Mouse (Mus musculus) forebrain, embryonic 11.5 days (tissue): ENCODE measurements around the gene Il13. TPM values are rescaled to one million over a fixed set of nuclear protein-coding genes. Genes with fewer than 3 reads are reported as not detected.

Experiments
- ATAC-seq: fragments of 200-750 bp; cut with Nextera tagmentation; replicated peaks from 2 replicates; pipeline ENCODE4 v1.8.0; 2017; ENCODE audit warnings: moderate TSS enrichment; ENCODE audit not compliant: low FRiP score
- DNase-seq: peaks from one replicate; pipeline ENCODE4 v3.0.0-alpha.2; 2017; ENCODE audit warnings: low spot score
- H3K27ac ChIP-seq: fragments of 300-500 bp; sonication (generic); 2 replicates; pipeline ENCODE4 v1.5.1; 2014; ENCODE audit warnings: low read depth, low read length
- H3K27me3 ChIP-seq: fragments of 300-500 bp; sonication (generic); 2 replicates; pipeline ENCODE4 v1.6.1; 2014; ENCODE audit warnings: mild to moderate bottlenecking, low read length, mixed read lengths; ENCODE audit not compliant: control insufficient read depth, insufficient read depth
- H3K36me3 ChIP-seq: fragments of 300-500 bp; sonication (generic); 2 replicates; pipeline ENCODE4 v1.6.1; 2014; ENCODE audit warnings: mild to moderate bottlenecking, low read length, moderate library complexity, mixed read lengths; ENCODE audit not compliant: control insufficient read depth, insufficient read depth
- H3K4me1 ChIP-seq: fragments of 300-500 bp; sonication (generic); replicated peaks from 2 replicates; pipeline ENCODE4 v1.6.1; 2014; ENCODE audit warnings: low read length, mixed read lengths; ENCODE audit not compliant: control insufficient read depth, insufficient read depth
- H3K4me2 ChIP-seq: fragments of 300-500 bp; sonication (generic); 2 replicates; pipeline ENCODE4 v1.6.1; 2014; ENCODE audit warnings: low read depth, mild to moderate bottlenecking, low read length, moderate library complexity, mixed read lengths; ENCODE audit not compliant: severe bottlenecking
- H3K4me3 ChIP-seq: fragments of 300-500 bp; sonication (generic); 2 replicates; pipeline ENCODE4 v1.5.1; 2014; ENCODE audit warnings: low read depth, low read length
- H3K9ac ChIP-seq: fragments of 300-500 bp; sonication (generic); 2 replicates; pipeline ENCODE4 v1.6.1; 2014; ENCODE audit warnings: low read length
- H3K9me3 ChIP-seq: fragments of 300-500 bp; sonication (generic); 2 replicates; pipeline ENCODE4 v1.6.1; 2016; ENCODE audit warnings: low read length, mixed read lengths; ENCODE audit not compliant: control insufficient read depth
- WGBS: fragments of 180-500 bp; shearing (Covaris S2); extraction: QIAGEN DNeasy Blood & Tissue Kit; methylation state at CpG from one replicate; pipeline ENCODE4 v1.1.7; 2014; 5-methylcytosine and 5-hydroxymethylcytosine counted together
- polyA plus RNA-seq: library from polyadenylated mRNA; unstranded; fragments of >200 nt; fragmentation: Nextera tagmentation; extraction: Ambion mirVana; gene quantifications from 2 replicates; pipeline ENCODE4 v1.2.1, GENCODE M21; 2014

Gene Il13
- polyA plus RNA-seq, 1 experiment from 2014 or later: not detected

DNA sequence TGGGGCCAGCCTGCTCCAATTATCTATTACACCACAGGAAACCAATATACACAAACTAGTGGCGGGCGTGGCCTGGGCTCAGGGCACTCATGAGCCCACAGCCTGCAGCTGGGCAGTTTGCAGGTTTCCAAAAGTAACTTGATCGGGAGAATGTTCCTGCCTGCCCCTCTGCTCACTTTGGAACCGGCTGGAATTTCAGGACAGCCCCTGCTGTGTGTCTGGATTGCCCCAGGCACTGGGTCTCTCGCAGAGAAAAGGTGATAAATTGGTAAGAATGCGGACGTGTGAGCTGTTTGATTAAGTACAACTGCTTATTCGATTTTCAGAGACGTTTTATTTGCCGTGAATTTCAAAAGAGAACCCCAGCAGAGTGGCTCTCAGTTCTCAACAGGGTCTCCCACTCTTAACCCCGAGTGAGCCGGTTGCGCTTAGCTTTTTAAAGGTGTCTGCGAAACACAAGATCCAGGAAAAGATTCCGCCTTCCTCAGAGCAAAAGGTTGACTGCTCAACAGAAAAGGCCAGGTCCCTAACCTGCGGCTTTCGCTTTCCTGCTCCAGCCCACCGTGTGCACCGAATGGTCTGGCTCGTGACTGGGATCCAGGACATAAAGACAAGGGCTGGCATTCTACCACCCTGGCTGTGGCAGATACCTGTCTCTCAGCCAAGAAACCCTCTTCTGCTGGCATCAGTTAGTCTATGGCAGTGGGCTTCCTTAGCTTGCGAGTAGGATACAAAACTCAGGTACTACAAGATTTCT is 2.7 kb upstream of the Il13 start:
- no peak overlapping the region for H3K4me3 ChIP-seq
- peaks cover 11% of the 10 kb centered on the region; the same call in 1 of the 2 replicates for H3K27me3 ChIP-seq
- peaks cover 10% of the 10 kb centered on the region for H3K4me1 ChIP-seq
- no peak overlapping the region for H3K27ac ChIP-seq
- ATAC-seq: no peak
- 0 out of 2 replicates have a peak overlapping the region, but pooled peaks have one; percentile 5 for H3K4me2 ChIP-seq
- peak; percentile 60 for DNase-seq
- WGBS: 21% methylated on average over 21 of the region's 21 CpGs
- no peaks in the 10 kb centered on the region for H3K36me3 ChIP-seq
- H3K9ac ChIP-seq: no peak overlapping the region; the same call in 1 of the 2 replicates
- H3K9me3 ChIP-seq: no peaks in the 10 kb centered on the region

DNA sequence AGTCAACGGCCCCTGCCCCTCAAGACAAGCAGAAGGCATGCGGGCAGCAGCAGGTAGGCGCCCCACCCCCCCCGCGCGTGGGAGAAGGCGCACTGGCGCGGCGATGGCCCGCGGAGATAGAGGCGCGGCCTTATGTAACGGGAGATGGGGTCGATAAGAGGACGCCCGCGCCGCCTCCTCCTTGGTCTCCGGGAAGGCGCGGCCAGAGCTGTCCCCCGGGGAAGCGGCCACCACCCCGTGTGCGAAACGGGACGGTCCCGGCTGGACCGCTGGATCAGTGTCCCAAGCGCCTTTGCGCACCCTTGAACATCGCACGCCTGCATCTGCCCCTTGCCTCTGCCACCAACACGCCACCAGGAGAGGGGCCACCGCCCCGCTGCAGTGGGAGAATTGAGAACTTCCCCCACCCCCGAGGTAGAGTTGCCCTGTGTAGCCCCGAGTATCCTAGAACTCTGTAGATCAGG is 1.7 kb upstream of the Il13 start:
- WGBS: 2% methylated on average over 40 of the region's 40 CpGs
- ATAC-seq: no peak
- H3K36me3 ChIP-seq: no peaks in the 10 kb centered on the region
- H3K9ac ChIP-seq: peak overlapping the region; percentile 41
- H3K27ac ChIP-seq: no peak overlapping the region
- H3K4me1 ChIP-seq: peaks cover 10% of the 10 kb centered on the region
- peak; percentile 59 for DNase-seq
- H3K4me3 ChIP-seq: peak overlapping the region; percentile 28
- no peaks in the 10 kb centered on the region for H3K9me3 ChIP-seq
- peak overlapping the region; percentile 63 for H3K4me2 ChIP-seq
- peaks cover 11% of the 10 kb centered on the region; the same call in 1 of the 2 replicates for H3K27me3 ChIP-seq

DNA sequence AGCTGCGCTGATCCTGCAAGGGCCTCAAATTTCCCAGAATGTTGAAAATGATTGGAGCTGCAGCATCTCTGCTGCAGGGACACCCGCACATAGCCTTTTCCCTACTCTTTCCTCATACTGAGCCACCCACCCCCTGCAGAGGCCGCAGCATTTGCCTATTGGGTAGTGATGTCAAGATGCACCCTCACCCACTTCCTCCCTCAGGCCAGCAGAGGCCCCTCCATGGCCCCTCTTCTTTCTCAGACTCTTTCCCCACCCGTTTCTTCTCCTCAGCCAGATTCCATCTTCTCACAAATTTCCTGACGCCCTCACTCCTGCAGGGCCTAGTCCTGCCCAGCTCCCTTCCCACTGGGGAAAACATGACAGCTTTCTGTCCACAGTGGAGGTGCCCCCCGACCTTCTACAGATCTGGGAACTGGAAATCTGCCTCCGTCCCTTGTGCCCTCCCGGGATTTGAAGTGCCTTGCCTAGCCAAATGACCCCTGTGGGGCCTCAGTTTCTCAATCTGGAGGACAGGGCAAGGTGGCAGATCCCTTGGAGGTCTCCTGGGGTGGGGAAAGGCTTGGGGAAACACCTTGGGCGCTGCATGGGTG is 1.2 kb upstream of the Il13 start:
- Histone ChIP-seq H3K36me3 (no peaks in the 10 kb centered on the region), H3K9ac (peak overlapping the region; percentile 41), H3K9me3 (no peaks in the 10 kb centered on the region), H3K27me3 (peaks cover 11% of the 10 kb centered on the region; the same call in 1 of the 2 replicates), H3K4me3 (peak overlapping the region; percentile 28), H3K4me1 (peaks cover 10% of the 10 kb centered on the region), H3K4me2 (peak overlapping the region; percentile 63), H3K27ac (no peak overlapping the region)
- ATAC-seq (no peak), DNase-seq (no peak)
- 42% methylated on average over 9 of the region's 9 CpGs for WGBS

DNA sequence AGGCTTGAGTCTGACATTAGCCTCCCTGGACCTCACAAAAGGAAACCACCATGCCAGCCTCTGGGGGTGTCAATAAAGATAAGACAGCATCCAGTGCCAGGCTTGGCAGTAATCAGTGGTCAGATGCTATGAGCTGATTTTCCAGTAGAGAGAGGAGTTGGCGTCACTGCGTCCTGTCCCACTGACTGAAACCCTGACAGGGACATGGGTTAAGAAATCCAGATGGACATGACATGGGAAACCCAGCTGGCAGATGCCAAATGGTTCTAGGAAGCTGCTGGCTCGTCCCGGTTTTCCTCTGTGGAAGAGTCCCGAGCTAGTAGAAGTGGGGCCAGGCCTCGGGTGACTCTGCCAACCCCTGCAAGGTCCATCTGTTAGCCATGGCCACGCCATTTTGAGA is 858 bp downstream of the Il13 start:
- Histone ChIP-seq H3K9ac (no peak overlapping the region), H3K9me3 (no peaks in the 10 kb centered on the region), H3K4me1 (peaks cover 10% of the 10 kb centered on the region), H3K4me3 (no peak overlapping the region), H3K36me3 (no peaks in the 10 kb centered on the region), H3K27ac (no peak overlapping the region), H3K27me3 (peaks cover 11% of the 10 kb centered on the region; the same call in 1 of the 2 replicates), H3K4me2 (no peak overlapping the region)
- ATAC-seq (no peak), DNase-seq (no peak)
- WGBS: 94% methylated on average over 7 of the region's 7 CpGs

DNA sequence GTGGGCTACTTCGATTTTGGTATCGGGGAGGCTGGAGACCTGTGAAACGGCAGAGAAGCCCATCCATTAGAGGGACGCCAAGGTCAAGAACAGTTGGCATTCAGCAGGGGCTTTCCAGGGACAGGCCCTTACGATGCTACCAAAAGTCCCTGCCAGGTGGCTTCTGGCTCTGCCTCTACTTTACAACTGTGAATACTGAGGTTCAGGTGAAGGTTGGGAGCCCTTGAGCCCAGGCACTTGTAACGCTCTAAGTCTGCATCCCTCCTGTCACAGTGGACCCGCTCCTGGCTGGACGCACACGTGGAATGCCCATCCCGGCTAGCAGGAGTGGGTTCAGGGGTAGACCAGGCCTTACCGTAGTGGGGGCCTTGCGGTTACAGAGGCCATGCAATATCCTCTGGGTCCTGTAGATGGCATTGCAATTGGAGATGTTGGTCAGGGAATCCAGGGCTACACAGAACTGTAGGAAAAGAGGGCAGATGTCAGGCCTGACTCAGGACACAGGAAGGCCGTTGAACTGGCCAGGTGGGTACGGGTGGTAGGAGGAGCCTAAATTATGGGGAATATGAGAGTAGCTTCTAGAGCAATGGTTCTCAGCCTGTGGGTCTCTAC is 2.3 kb downstream of the Il13 start:
- peaks cover 7% of the 10 kb centered on the region for H3K4me1 ChIP-seq
- H3K4me2 ChIP-seq: no peak overlapping the region
- no peak for DNase-seq
- ATAC-seq: no peak
- H3K27me3 ChIP-seq: peaks cover 6% of the 10 kb centered on the region; the same call in 1 of the 2 replicates
- 68% methylated on average over 14 of the region's 14 CpGs for WGBS
- H3K27ac ChIP-seq: no peak overlapping the region
- H3K9me3 ChIP-seq: no peaks in the 10 kb centered on the region
- H3K36me3 ChIP-seq: no peaks in the 10 kb centered on the region
- no peak overlapping the region for H3K4me3 ChIP-seq
- H3K9ac ChIP-seq: no peak overlapping the region

DNA sequence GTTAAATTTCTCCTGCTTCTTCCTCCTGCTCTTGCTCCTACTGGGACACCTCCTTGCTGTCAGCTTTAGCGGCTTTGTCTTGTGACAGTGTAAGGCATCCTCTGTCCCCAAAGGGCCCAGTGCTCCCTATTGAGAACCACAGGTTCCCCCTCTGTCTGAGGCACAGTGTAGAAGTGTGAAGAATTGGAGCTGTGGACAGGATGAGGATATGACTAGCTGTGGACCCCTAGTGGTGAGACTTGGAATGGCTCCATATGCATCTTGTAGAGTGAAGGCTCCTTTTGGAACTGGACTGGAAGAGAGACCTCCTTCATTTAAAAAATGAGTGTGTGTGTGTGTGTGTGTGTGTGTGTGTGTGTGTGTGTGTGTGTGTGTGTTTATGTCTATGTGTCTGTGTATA is 6.6 kb downstream of the Il13 start:
- no peaks in the 10 kb centered on the region for H3K36me3 ChIP-seq
- no peak overlapping the region for H3K27ac ChIP-seq
- peak; percentile 67; the same call in 1 of the 2 replicates for ATAC-seq
- H3K4me1 ChIP-seq: no peaks in the 10 kb centered on the region; the same call in 1 of the 2 replicates
- 32% methylated on average over 1 of the region's 1 CpGs for WGBS
- no peak overlapping the region for H3K9ac ChIP-seq
- DNase-seq: peak; percentile 85
- H3K9me3 ChIP-seq: no peaks in the 10 kb centered on the region
- H3K27me3 ChIP-seq: no peaks in the 10 kb centered on the region
- H3K4me3 ChIP-seq: no peak overlapping the region
- H3K4me2 ChIP-seq: no peak overlapping the region

DNA sequence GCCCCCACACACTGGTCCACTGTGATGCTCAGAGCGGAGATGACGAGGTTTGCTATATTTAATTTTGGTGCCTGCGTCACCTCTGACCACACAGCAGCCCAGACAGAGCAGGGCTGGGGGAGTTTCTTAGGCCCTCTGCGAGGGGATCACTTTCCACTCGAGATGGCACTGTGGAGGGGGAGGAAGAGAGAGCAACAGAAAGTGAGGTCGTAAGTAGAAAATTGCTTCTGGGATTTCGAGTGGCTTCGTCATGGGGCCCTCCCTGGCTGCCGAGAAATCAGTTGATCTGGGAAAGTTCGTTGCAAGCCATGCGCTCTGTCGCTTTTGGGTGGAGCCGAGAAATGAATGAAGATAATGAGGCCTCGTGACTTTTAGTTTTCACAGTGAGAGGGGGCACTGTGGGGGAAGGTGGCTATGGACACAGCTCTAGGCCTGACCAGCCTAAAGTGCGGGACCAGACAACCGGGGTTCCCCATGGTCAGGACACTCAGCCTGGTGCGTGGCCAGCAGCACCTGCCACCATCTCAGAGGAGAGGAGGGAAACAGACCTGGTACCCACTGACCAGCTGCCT is 7.6 kb downstream of the Il13 start:
- H3K27me3 ChIP-seq: no peaks in the 10 kb centered on the region
- no peaks in the 10 kb centered on the region; the same call in 1 of the 2 replicates for H3K4me1 ChIP-seq
- H3K4me3 ChIP-seq: no peak overlapping the region
- no peak overlapping the region for H3K27ac ChIP-seq
- WGBS: 74% methylated on average over 17 of the region's 17 CpGs
- H3K9me3 ChIP-seq: no peaks in the 10 kb centered on the region
- ATAC-seq (no peak), DNase-seq (no peak)
- no peak overlapping the region for H3K4me2 ChIP-seq
- H3K36me3 ChIP-seq: no peaks in the 10 kb centered on the region
- H3K9ac ChIP-seq: no peak overlapping the region

DNA sequence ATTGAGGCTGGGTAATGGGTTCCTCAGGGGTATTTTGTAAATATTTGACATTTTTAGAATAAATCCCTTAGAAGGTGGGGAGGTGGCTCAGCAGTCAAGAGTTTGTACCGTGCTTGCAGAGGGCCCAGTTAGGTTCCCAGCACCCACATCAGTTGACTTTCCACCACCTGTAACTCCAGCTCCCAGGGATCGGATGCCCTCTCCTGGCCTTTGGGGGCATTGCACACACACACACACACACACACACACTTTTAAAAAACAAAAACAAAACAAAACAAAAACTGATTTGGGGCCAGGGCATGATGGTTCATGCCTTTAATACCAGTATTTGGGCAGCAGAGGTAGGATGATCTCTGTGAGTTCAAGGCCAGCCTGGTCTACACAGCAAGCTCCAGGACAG is 10.4 kb downstream of the Il13 start:
- H3K4me3 ChIP-seq: no peak overlapping the region
- ATAC-seq (no peak), DNase-seq (no peak)
- no peaks in the 10 kb centered on the region for H3K9me3 ChIP-seq
- H3K27ac ChIP-seq: no peak overlapping the region
- 96% methylated on average over 2 of the region's 2 CpGs for WGBS
- H3K4me2 ChIP-seq: no peak overlapping the region
- H3K36me3 ChIP-seq: no peaks in the 10 kb centered on the region
- no peak overlapping the region for H3K9ac ChIP-seq
- no peaks in the 10 kb centered on the region for H3K27me3 ChIP-seq
- H3K4me1 ChIP-seq: no peaks in the 10 kb centered on the region; the same call in 1 of the 2 replicates
